Mouse (Mus musculus) MEL (cell line): ENCODE data around the gene Gnai1. TPM values are rescaled to one million over a fixed set of nuclear protein-coding genes. Genes with fewer than 3 reads are reported as not detected.

ENCODE experiments used
- DNase-seq: peaks from one replicate; pipeline ENCODE4 v3.0.0; 2011; ENCODE audit warnings: low read depth, low spot score
- H3K27ac ChIP-seq: 2 replicates; pipeline ENCODE4 v1.5.1; 2012; ENCODE audit warnings: low read depth, mild to moderate bottlenecking, control low read depth, low read length, moderate library complexity; ENCODE audit not compliant: control insufficient read depth
- H3K27me3 ChIP-seq, 2 experiments: fragments of 150-350 bp in 1 of 2; sonication (generic) in 1 of 2; 2 replicates each; pipeline ENCODE4 v1.6.1; 2012; ENCODE audit warnings: low read length in 2 of 2, mild to moderate bottlenecking in 2 of 2, improper control_type of control experiment in 1 of 2, moderate library complexity in 1 of 2; ENCODE audit not compliant: insufficient read depth in 2 of 2, control insufficient read depth in 1 of 2
- H3K36me3 ChIP-seq, 2 experiments: 2 replicates each; pipeline ENCODE4 v1.6.1; 2012 to 2014; ENCODE audit warnings: low read length in 2 of 2, improper control_type of control experiment in 1 of 2, inconsistent platforms in 1 of 2, mild to moderate bottlenecking in 1 of 2; ENCODE audit not compliant: insufficient read depth in 2 of 2, control insufficient read depth in 1 of 2
- H3K4me1 ChIP-seq, 2 experiments: fragments of 150-350 bp in 1 of 2; sonication (generic) in 1 of 2; 2 replicates each; pipeline ENCODE4 v1.6.1; 2012; ENCODE audit warnings: low read length in 2 of 2, improper control_type of control experiment in 1 of 2, mild to moderate bottlenecking in 1 of 2; ENCODE audit not compliant: insufficient read depth in 2 of 2, control insufficient read depth in 1 of 2
- H3K4me3 ChIP-seq, 2 experiments: fragments of 150-350 bp in 1 of 2; sonication (generic) in 1 of 2; 2 replicates each; pipeline ENCODE4 v1.5.1; 2012; ENCODE audit warnings: low read depth in 2 of 2, low read length in 2 of 2, mild to moderate bottlenecking in 2 of 2, moderate library complexity in 2 of 2, control low read depth in 1 of 2, improper control_type of control experiment in 1 of 2; ENCODE audit not compliant: control insufficient read depth in 1 of 2, insufficient read depth in 1 of 2
- H3K79me2 ChIP-seq: 2 replicates; pipeline ENCODE4 v1.6.1; 2012; ENCODE audit warnings: mild to moderate bottlenecking, low read length, moderate library complexity; ENCODE audit not compliant: control insufficient read depth, poor library complexity, insufficient read depth
- H3K9ac ChIP-seq: 2 replicates; pipeline ENCODE4 v1.6.1; 2012; ENCODE audit warnings: low read depth, mild to moderate bottlenecking, control low read depth, low read length, moderate library complexity; ENCODE audit not compliant: control insufficient read depth, poor library complexity, severe bottlenecking
- H3K9me3 ChIP-seq: fragments of 150-350 bp; sonication (generic); replicated peaks from 2 replicates; pipeline ENCODE4 v1.6.1; 2012; ENCODE audit warnings: mild to moderate bottlenecking, low read length, improper control_type of control experiment, moderate library complexity; ENCODE audit not compliant: insufficient read depth
- E2F4 ChIP-seq: IDR thresholded peaks from 2 replicates; pipeline ENCODE4 v1.6.1; 2011; ENCODE audit warnings: low read depth, low read length, improper control_type of control experiment, borderline replicate concordance
- ELF1 ChIP-seq: IDR thresholded peaks from 2 replicates; pipeline ENCODE4 v1.6.1; 2014; ENCODE audit warnings: low read depth, mild to moderate bottlenecking, inconsistent platforms, low read length, improper control_type of control experiment, moderate library complexity
- EP300 ChIP-seq, 2 experiments: IDR thresholded peaks; 2 replicates each; pipeline ENCODE4 v1.6.1; 2011; ENCODE audit warnings: improper control_type of control experiment in 2 of 2, low read length in 2 of 2, low read depth in 1 of 2, mild to moderate bottlenecking in 1 of 2
- ETS1 ChIP-seq: IDR thresholded peaks from 2 replicates; pipeline ENCODE4 v1.6.1; 2012; ENCODE audit warnings: low read depth, mild to moderate bottlenecking, inconsistent platforms, low read length, improper control_type of control experiment, moderate library complexity
- GATA1 ChIP-seq: IDR thresholded peaks from 2 replicates; pipeline ENCODE4 v1.6.1; 2011; ENCODE audit warnings: low read depth, low read length, improper control_type of control experiment
- HCFC1 ChIP-seq: IDR thresholded peaks from 2 replicates; pipeline ENCODE4 v1.6.1; 2012; ENCODE audit warnings: low read depth, mild to moderate bottlenecking, inconsistent platforms, low read length, improper control_type of control experiment, moderate library complexity
- JUND ChIP-seq: IDR thresholded peaks from 2 replicates; pipeline ENCODE4 v1.6.1; 2011; ENCODE audit warnings: low read depth, mild to moderate bottlenecking, improper control_type of control experiment, low read length
- KAT2A ChIP-seq: conservative IDR thresholded peaks from 2 replicates; pipeline ENCODE4 v1.6.1; 2012; ENCODE audit warnings: low read depth, low read length, improper control_type of control experiment, inconsistent platforms
- MAX ChIP-seq: IDR thresholded peaks from 2 replicates; pipeline ENCODE4 v1.6.1; 2011; ENCODE audit warnings: low read length, improper control_type of control experiment
- MAZ ChIP-seq: IDR thresholded peaks from 2 replicates; pipeline ENCODE4 v1.6.1; 2012; ENCODE audit warnings: low read depth, mild to moderate bottlenecking, inconsistent platforms, low read length, improper control_type of control experiment
- MXI1 ChIP-seq: IDR thresholded peaks from 2 replicates; pipeline ENCODE4 v1.6.1; 2011; ENCODE audit warnings: mild to moderate bottlenecking, low read depth, low read length, improper control_type of control experiment
- MYC ChIP-seq: IDR thresholded peaks from 2 replicates; pipeline ENCODE4 v1.6.1; 2011; ENCODE audit warnings: low read depth, mild to moderate bottlenecking, low read length, improper control_type of control experiment, moderate library complexity
- NELFE ChIP-seq: IDR thresholded peaks from 2 replicates; pipeline ENCODE4 v1.6.1; 2011; ENCODE audit warnings: low read depth, low read length, improper control_type of control experiment
- POLR2AphosphoS5 ChIP-seq: IDR thresholded peaks from 2 replicates; pipeline ENCODE4 v1.6.1; 2012; ENCODE audit warnings: low read depth, borderline replicate concordance, mild to moderate bottlenecking, inconsistent platforms, low read length, moderate library complexity, mixed read lengths
- SIN3A ChIP-seq: IDR thresholded peaks from 2 replicates; pipeline ENCODE4 v1.6.1; 2012; ENCODE audit warnings: low read length, improper control_type of control experiment, inconsistent platforms
- TBP ChIP-seq: IDR thresholded peaks from 2 replicates; pipeline ENCODE4 v1.8.0; 2011; ENCODE audit warnings: low read depth, low read length, improper control_type of control experiment
- TCF12 ChIP-seq: IDR thresholded peaks from 2 replicates; pipeline ENCODE4 v1.6.1; 2014; ENCODE audit warnings: low read depth, mild to moderate bottlenecking, inconsistent platforms, low read length, improper control_type of control experiment, moderate library complexity
- ZMIZ1 ChIP-seq: IDR thresholded peaks from 2 replicates; pipeline ENCODE4 v1.6.1; 2012; ENCODE audit warnings: low read depth, mild to moderate bottlenecking, inconsistent platforms, low read length, improper control_type of control experiment, moderate library complexity
- ZNF384 ChIP-seq: IDR thresholded peaks from 2 replicates; pipeline ENCODE4 v1.6.1; 2012; ENCODE audit warnings: low read depth, mild to moderate bottlenecking, inconsistent platforms, low read length, improper control_type of control experiment
- polyA plus RNA-seq, 2 experiments: library from polyadenylated mRNA; stranded (reverse) in 1 of 2; unstranded in 1 of 2; fragments of >175 nt in 1 of 2; fragments of >200 nt in 1 of 2; gene quantifications; 2 replicates each; pipeline versions ENCODE4 v1.2.1 to v1.2.4; 2012; ENCODE audit warnings: low replicate concordance in 2 of 2, low read depth in 1 of 2; ENCODE audit not compliant: insufficient read length in 2 of 2, insufficient read depth in 1 of 2, missing spikeins in 1 of 2
- total RNA-seq: library from RNA; depleted of rRNA; stranded (reverse); fragments of 300-350 nt; gene quantifications from 2 replicates; pipeline ENCODE4 v1.2.3, GENCODE M21; 2012

Gene Gnai1
- total and polyA plus RNA-seq, 3 experiments: not detected

GRCm38 (mm10) chr5:18347297-18347696 is 12.9 kb downstream of the Gnai1 start:
- Histone ChIP-seq H3K4me1 (no peaks in the 10 kb centered on the region), H3K9ac (no peak overlapping the region), H3K36me3 (no peaks in the 10 kb centered on the region), H3K4me3 (no peak overlapping the region), H3K27ac (no peak overlapping the region), H3K27me3 (no peaks in the 10 kb centered on the region), H3K79me2 (no peaks in the 10 kb centered on the region), H3K9me3 (no peaks in the 10 kb centered on the region)
- TF ChIP-seq MYC (no peak), KAT2A (no peak), GATA1 (no peak), MXI1 (no peak), MAX (no peak), TBP (no peak), ZMIZ1 (no peak), EP300 (IDR thresholded peaks at IDR 0.05; ENCODE audit: low read depth in 1 of 2, low read length in 2 of 2) (no peak), POLR2AphosphoS5 (no peak), ELF1 (no peak), MAZ (no peak), E2F4 (no peak), TCF12 (no peak), HCFC1 (no peak), SIN3A (no peak), NELFE (no peak), JUND (no peak)
- DNase-seq: no peak

GRCm38 (mm10) chr5:18343455-18344142 is 16.6 kb downstream of the Gnai1 start:
- TF ChIP-seq TCF12: no peak
- TF ChIP-seq HCFC1: no peak
- no peak for TF ChIP-seq ETS1
- TF ChIP-seq SIN3A: no peak
- TF ChIP-seq ELF1: no peak
- TF ChIP-seq ZNF384: no peak
- TF ChIP-seq KAT2A: no peak
- no peaks in the 10 kb centered on the region for H3K79me2 ChIP-seq
- no peaks in the 10 kb centered on the region for H3K36me3 ChIP-seq
- no peak for DNase-seq
- no peak overlapping the region for H3K27ac ChIP-seq
- H3K9ac ChIP-seq: no peak overlapping the region
- no peaks in the 10 kb centered on the region for H3K27me3 ChIP-seq
- no peaks in the 10 kb centered on the region for H3K4me1 ChIP-seq
- no peaks in the 10 kb centered on the region for H3K9me3 ChIP-seq
- H3K4me3 ChIP-seq: no peak overlapping the region
